Mouse (Mus musculus): ENCODE results near the gene Boll.
A peak's percentile ranks its signal among the peaks of the same experiment; 100 is the strongest.

The Boll gene

DNA sequence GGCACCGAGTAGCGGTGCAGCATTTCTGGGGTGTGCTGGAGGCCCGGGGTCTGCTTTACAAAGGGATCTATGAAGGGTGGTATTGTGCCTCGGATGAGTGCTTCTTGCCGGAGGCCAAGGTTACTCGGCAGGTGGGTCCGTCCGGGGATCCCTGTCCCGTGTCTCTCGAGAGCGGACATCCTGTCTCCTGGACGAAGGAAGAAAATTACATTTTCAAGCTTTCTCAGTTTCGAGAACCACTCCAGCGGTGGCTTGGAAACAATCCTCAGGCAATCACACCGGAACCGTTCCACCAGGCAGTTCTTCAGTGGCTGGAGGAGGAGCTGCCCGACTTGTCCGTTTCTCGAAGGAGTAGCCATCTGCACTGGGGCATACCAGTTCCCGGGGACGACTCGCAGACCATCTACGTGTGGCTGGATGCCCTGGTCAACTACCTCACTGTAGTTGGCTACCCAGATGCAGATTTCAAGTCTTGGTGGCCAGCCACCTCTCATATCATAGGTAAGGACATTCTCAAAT, 125.6 kb downstream of the Boll start:
- no peak for DNase-seq (ENCODE audit: low spot score)

DNA sequence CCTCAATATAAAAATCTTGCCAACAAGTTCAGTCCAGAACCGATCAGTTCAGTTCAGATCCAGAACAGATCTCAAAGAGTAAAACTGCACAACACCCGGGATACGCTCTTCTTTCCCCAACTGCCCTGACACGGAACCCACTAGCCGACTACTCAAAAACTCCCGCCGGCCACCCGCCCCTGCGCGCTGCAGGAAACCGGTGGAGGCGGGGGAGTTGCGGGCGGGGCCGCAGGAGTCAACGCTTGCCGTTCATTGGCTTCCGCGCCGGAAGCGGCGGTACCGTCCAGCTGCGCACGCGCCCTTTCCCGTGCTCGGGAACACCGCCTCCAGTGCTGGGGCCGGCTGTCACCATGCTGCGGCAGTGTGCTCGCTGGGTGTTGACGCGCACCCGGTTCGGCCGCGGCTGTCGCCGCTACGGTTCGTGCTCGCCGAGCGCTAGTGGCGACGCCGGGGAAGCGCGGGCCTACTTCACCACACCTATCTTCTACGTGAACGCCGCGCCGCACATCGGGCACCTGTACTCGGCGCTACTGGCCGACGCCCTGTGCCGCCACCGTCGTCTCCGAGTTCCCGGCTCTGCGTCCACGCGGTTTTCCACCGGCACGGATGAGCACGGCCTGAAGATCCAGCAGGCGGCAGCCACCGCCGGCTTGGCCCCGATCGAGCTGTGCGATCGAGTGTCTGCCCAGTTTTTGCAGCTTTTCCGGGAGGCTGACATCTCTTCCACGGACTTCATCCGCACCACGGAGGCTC, 126.2 kb downstream of the Boll start, which contains the start of gene Mars2:
Gene Mars2, plus strand, starts transcription at position 288 of the 753 bp plus-strand sequence.
- DNase-seq (ENCODE audit: low spot score), result peak; percentile 74

DNA sequence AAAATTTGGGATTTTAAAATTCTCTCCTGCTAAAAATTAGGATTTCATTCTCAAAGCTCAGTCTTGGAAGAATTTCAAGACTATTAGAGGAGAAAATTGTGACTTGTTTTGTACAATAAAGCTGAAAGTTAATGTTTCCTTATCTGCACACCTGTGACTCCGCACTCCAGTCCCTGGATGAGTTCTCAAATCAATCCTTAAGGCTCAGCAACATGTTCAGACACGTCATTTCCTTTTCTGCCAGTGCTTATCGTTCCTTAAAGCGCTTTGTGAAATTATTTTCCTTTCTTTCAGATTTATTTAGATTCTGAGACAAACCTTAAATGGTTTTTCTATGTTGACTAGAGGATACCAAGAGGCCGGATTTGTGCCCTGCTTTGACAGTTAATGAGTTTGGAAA, 126.8 kb downstream of the Boll start:
- DNase-seq (ENCODE audit: low spot score), result no peak

DNA sequence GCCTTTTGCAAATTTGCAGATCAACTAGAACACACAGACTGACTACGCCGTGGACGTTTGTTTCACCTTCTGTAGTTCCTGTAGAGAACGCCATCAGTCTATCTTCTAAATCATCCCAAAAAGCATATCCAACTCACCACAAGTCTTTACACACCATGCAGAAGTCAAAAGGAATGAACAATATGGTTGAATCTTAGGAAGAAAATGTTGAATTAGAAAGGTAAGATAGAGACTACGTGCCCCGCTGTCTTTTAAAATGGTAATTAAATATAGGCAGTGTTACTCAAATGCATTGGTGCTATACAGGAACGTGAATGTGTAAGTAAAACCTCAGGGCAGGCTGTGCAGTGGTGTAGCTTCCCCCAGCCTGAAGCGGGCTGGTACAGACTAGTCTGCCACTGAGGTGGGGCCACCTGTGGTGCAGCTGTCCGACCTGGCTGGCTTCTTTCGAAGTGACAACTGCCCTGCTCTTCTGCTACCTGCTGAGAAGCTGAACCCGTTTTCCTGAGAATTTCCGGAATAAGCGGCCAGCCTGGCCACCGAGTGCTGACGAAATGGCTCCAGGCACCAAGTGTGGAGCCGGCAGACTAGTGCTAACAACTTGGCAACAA, 128.3 kb downstream of the Boll start:
- DNase-seq (ENCODE audit: low spot score), result no peak

DNA sequence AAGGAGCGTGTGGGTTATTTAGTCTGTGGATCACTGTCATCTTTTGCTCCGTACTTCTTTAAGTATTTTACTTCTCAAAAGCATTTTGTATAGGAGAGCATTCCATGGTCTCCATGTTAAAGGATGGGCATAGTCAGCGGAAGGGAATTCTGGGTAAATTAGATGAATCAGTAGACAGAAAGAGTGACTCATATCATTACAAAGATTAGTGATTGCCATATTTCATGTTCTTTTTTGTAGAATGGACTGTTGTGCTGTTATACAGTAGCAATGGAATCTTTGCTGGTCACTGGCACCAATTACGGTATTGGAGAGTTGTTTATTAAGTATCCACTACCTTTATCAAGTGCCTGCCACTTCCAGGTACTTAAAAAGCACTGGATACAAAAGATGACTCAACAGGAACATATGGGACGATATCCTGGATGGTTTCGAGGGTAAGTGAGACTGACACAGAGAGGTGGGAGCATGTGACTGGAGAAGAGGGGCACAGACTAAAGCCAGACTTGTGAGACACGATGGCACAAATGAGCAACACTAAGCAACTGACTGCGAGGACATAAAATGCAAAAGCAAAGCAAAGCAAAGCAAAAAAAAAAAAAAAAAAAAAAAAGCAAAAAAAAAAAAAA, 134.9 kb downstream of the Boll start:
- no peak for DNase-seq (ENCODE audit: low spot score)

DNA sequence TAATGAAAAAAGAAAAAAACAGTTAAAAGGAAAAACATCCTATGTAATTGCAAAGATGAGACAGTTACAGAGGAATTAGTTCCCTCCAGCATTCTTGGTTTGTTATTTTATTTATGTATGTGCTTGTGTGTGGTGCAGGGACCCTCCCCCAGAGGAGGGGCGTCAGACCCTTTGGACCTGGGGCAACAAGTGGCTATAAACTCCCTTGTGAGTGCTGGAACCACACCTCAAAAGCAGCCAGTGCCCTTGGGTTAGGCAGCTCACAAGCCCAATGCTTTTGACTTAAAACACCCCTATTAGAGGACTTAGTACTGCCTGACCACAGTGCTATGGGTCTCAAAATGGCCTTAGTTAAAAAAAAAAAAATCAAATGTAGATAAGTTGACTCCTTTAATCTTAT, 135.9 kb downstream of the Boll start:
- no peak for DNase-seq (ENCODE audit: low spot score)

DNA sequence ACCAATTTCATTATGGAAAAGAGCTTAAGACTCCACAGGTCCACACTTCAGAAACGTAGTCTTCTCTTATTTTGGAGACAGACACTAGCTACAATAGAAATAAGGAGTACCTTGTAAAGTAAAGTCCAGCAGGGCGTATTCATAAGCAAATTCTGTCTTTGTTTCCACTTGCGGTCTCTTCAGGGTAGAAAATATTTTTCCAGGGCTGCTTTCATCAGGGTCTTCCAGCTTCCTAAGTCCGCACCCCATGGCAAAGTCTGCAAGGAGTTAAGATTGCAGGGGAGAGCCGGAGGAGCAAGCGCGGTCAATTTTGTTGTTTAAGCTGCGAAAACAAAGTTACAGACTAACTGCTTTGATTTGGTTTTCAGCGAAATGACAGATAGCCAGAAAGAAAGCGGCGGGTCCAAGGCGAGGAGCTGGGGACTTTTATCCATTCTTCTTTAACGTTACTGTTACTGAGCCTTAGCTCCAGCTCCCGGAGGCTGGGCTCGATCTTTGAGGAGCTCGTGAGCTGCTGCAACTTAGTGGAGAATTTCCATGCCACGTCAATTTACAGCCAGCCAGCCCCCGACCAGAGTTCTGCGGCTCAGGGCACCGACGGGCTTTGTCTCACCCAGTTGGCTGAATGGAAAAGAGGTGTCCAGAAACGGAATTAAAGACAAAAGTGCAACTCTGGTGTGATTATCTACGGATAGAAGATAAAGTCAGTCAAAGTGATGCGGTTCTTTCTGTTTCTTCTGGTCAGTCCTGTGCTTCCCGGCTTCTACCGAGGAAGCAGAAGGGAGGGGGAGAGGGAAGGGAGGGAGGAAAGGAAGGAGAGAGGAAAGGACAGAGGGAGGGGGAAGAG, 137.0 kb downstream of the Boll start, which contains the start of gene Rftn2:
Gene Rftn2, minus strand, starts transcription at position 772 of the 847 bp plus-strand sequence.
- no peak for DNase-seq (ENCODE audit: low spot score)

DNA sequence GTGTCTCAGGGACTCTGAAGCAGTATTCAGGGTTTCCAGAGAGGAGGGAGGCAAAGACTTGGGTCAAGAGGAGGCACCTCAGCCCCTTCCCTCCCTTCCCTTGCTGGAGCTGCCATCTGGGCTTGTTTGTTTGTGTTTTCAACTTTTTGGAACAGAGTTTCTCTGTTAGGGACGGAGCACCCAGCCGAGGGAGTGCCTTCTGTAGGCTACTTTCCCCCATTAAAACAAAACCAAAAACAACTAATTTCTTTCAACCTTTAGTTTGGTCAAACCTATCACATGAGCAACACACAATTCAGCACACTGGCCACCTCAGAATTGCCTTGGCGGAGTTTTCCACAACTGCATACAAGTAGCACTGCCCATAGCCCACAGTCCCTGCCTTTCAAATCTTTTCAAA, 137.9 kb downstream of the Boll start:
- no peak for DNase-seq (ENCODE audit: low spot score)

DNA sequence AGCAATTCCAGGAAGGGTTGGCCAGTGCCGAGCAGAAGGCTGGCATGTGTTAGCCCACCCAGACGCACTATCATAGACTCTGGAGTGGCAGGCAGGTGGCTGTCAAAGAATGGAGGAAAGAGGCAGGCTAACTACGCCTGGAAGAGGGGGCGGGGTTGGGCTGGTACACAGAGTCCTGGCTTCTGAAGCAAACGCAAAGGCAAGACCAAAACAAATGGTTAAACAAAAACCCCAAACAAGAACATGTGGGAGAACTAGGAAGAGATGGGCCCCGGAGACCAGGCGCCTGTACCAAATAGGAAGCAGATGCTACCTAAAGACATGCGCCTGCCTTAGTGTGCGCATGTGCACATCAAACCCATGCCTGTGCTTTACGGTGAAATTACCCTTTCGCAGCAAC, 139.2 kb downstream of the Boll start:
- DNase-seq (ENCODE audit: low spot score), result no peak

DNA sequence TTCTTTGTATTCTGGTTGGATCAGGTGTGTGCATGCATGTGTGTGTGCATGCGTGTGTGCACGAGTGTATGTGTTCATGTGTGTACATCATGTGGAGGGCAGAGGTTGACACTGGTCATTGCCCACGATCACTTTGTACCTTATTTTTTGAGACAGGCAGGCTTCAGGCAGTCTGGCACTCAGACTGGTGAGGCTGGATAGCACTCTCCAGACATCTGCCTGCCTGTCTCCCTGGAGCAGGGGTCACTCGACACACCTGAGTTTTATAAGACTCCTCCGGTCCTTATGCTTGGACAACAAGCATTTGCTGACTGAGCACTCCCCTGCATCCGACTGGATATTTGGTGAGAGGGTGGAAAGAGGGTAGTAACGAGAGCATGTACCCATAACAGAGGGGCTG, 140.2 kb downstream of the Boll start:
- DNase-seq (ENCODE audit: low spot score), result no peak

DNA sequence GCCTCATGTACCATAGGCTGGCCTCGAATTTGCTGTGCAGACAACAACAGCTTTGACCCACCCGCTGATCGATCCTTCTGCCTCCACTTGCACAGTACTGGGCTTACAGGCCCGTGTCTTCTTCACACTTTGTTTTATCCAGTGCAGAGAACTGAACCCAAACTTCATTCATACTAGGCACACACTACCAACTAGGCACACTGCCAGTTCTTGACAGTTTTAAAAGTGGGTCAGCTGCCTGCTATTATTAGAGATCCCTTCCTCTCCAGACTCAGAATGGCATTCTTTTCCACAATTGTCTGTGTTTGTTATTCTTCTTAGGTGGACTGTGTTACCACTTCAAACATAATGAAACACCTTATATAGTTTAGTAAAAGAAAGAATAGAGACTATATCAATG, 141.9 kb downstream of the Boll start:
- no peak for DNase-seq (ENCODE audit: low spot score)

DNA sequence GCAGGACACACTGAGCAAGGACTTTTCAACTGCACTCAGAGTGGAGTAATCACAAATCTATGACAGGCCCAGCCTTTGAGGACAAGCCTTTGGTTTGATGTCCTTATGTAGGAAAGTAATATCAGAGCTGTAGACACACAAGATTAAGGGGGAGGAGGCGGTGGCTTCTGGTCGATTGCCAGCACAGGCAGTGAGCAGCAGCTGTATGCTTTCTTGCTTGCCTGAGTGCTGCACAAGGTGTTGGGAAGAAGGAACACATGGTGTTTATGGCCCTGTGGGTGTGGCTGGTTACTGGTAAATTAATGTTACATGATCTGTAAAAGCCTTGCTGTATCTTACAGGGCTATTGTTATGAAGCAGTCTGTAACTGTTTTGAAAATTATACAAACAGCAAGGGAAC, 146.1 kb downstream of the Boll start:
- no peak for DNase-seq (ENCODE audit: low spot score)

DNA sequence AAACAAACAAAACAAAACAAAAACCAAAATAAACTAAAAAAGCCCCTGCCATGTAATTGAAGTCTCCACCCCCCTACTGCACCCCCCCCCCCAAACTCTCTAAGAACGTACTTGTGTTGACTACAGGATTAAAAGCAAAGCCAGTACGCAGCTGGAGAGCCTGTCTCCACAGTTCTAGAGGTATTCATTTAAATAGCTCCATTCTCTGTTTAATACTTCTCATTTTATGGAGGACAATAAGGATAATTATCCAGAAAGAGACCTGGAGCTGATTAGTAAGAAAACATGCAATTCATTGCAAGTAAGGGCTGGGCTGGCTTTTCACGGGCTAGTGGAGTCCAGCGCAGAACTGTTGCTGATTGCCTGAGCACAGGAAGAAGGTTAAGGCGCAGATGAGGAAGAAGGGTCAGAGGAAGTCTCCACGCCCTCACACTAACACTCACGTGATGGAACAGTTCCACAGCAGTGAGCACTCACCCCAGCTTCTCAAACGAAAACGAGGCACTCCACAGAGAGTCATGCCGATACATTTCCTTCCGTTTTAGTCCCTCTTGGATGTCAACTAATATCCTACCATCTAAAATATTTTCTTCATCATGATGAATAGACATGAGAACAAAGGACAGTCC, 148.0 kb downstream of the Boll start:
- no peak for DNase-seq (ENCODE audit: low spot score)

DNA sequence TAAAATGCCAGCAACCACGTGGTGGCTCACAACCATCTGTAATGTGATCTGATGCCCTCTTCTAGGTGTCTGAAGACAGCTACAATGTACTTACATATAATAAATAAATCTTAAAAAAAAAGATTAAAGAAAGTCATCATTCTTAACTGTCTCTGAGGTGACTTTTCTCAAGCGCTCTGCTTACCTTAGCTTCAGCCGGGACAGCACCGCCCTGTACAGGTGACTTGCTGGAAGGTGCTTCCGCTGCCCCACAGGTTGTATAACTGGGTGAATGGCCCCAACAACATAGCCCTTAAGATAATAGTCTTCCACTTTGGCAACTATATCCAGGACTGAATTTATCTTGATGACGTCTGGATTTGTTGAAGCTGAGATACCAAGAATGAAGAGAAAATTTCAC, 149.3 kb downstream of the Boll start:
- no peak for DNase-seq (ENCODE audit: low spot score)

DNA sequence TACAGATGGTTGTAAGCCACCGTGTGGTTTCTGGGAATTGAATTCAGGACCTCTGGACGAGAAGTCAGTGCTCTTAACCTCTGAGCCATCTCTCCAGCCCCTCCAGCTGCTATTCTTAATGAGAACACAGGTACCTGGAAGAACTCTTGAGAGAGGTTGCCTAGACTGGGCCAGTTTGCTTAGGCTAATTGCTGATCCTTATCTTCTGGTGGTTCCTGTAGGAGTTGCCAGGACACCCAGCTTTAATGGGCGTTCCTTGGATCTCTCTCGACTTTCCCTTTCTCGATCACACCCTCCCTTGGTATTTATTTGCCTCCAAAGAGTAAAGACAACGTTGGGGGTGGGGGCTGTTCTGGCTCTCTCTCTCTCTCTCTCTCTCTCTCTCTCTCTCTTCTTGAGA, 149.8 kb downstream of the Boll start:
- no peak for DNase-seq (ENCODE audit: low spot score)

DNA sequence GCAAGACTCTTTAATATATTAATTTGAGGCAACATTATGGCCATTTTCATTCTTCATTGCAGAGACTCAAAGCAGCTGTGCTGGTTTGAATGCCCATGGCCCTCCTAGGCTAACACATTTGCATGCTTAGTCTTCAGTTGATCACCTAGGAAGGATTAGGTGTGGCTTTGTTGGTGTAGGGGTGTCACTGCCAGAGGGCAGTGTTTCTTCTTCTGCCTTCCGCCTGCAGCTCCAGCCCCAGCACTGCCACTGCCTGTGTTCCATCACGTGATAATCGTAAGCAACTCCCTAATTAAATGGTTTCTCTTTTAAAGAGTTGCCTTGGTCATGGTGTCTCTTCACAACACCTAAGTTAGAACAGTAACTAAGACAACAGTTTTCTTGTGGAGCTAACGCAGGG, 150.5 kb downstream of the Boll start:
- no peak for DNase-seq (ENCODE audit: low spot score)

DNA sequence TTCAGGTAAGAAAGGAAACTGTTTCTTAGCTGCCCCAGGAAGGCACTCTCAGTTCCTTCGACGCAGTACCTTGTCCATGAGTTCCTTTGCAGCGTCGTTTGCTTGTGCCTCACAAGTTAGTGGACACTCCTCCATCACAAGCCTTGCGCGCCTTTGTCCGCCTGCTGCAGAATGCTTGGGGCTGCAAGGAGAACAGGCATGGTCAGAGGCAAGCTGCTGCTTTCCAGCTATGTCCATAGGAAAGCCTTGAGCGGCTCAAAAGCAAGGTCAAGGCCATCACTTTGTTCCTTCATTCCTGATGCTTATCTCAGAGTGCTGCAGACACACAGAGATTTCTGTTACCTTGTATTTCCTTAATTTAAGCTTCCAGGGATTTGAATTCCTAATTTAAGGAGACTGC, 152.2 kb downstream of the Boll start:
- DNase-seq (ENCODE audit: low spot score), result no peak

DNA sequence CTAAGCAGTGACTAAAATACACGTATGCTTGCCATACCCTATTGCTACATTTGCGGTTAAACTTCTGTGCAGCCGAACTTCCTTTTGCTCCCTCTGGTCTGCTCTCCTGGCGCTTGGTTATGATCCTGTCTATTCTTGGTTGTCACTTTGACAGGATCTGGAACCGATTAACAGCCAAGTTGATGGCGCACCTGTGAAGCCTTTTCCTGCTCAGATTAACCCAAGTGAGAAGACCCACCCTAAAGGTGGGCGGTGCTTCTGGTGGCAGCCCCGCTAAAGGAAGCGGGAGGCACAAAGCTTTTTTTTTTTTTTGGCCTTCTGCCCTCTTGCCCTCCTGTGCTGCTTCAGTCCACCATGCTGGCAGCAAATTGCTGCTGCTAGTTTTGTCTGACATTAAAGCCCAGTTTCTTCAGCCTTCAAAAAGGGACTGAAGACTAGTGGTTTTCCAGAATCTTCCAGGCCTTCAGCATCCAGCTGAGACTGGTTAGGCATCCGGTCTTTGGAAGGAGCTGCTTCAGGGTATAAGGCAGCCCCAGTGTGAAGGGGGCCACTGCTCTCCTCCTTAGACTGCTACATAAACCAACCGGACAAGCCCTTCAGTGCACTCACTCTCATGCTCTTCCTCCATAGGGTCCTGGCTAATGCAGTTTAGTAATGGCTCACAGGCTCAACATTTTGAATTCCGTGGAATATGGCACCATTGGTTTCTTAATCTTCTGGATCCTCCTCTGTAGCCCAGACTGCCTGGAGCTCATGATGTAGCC, 152.9 kb downstream of the Boll start:
- no peak for DNase-seq (ENCODE audit: low spot score)

DNA sequence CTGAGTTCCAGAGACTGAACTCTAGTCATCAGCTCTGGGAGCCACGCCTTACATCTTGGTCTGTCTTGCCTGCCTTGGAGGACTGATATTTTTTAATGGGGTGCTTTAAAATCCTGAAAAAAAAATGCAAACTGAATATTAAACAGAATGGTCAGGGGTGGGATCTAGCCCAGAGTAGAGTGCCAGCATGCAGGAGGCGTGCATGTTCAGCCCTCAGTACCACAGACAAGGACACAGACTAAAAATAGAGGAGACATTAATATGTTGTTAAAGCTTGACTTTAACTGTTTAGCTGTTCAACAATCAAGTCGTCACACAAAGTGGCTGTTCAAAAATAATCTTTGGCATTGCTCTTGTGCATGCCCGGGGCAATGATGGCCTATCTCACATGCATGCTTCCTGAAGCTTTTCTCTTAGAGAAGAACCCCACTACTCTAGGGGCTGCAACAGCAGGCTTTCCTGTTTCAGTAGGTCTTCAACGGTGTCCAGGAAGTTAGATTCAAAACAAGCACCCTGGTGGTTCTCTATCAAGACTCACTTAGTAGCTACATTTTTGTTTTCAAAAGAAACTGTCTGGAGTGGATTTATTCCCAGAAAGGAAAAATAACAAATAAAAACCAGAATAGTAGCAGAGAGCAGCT, 154.6 kb downstream of the Boll start:
- DNase-seq (ENCODE audit: low spot score), result no peak

DNA sequence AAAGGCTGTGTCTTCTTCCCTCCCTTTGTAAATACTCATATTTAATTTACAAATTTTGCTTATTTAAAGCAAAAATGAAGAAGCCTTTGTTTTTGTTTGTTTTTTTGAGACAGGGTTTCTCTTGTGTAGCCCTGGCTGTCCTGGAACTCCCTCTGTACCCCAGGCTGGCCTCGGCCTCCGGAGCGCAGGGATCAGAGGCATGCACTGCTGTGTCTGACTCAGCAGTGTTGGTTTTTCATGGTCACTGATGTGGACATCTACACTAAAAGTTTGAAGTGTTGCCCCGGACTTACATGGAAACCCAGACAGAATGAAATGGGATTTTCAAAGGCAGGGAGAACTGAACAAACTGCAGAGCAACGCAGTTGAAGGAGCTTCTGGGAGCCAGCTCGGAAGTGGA, 155.7 kb downstream of the Boll start:
- no peak for DNase-seq (ENCODE audit: low spot score)
